Mouse (Mus musculus) left cerebral cortex, postnatal 25 days (tissue): ENCODE data around the gene Pnmal1. TPM values are rescaled to one million over a fixed set of nuclear protein-coding genes. Genes with fewer than 3 reads are reported as not detected.

Source experiments
- DNase-seq, 2 experiments: peaks; one replicate each; pipeline ENCODE4 v3.0.0; 2022; ENCODE audit warnings: low spot score in 2 of 2, mixed read lengths in 1 of 2
- intact Hi-C: fragments of 180-260 bp; cut with DNase I; formaldehyde crosslinking; loops from one replicate; pipeline ENCODE4 v1.15.1; 2025
- total RNA-seq, 2 experiments: library from RNA; stranded (reverse); gene quantifications; 2 replicates each; pipeline ENCODE4 v1.2.3; 2021

Pnmal1 gene
- 100 to 1,000 TPM; 107 to 115 TPM for total RNA-seq

- intact Hi-C loops = loop anchor here (2.0 kb wide), 1 partner anchor 19 kb away; no protein-coding TSS in a partner anchor
Measured at GRCm38 (mm10) chr7:16959539-16960187, at the start of gene Pnmal1. TSS of gene Pnmal1 (plus strand) at chr7:16959679.

GRCm38 (mm10) chr7:16909909-16910308, 49.6 kb upstream of the Pnmal1 start:
- intact Hi-C loops = loop anchor here (5.0 kb wide), 1 partner anchor 38 kb away; no protein-coding TSS in a partner anchor

More at GRCm38 (mm10) chr7:16959539-16960187, at the start of gene Pnmal1:
- DNase-seq = peak; percentile 96 to 98

GRCm38 (mm10) chr7:16911904-16912303, 47.6 kb upstream of the Pnmal1 start:
- intact Hi-C loops = loop anchor here (2.0 to 5.0 kb wide), 2 partner anchors 17 to 40 kb away; no protein-coding TSS in a partner anchor
- no peak for DNase-seq

More at GRCm38 (mm10) chr7:16909909-16910308, 49.6 kb upstream of the Pnmal1 start:
- no peak for DNase-seq

- intact Hi-C loops = loop anchor here (2.0 to 5.0 kb wide), 2 partner anchors 18 to 40 kb away; no protein-coding TSS in a partner anchor
- DNase-seq = no peak
Measured at GRCm38 (mm10) chr7:16912360-16912759, 47.1 kb upstream of the Pnmal1 start.

GRCm38 (mm10) chr7:16913806-16914452, 45.5 kb upstream of the Pnmal1 start:
- peak; percentile 75 to 82 for DNase-seq
- intact Hi-C loops = loop anchor here (2.0 to 5.0 kb wide), 2 partner anchors 19 to 42 kb away; no protein-coding TSS in a partner anchor

GRCm38 (mm10) chr7:16914453-16915343, 44.8 kb upstream of the Pnmal1 start:
- DNase-seq = no peak
- intact Hi-C loops = loop anchor here (5.0 kb wide), 1 partner anchor 42 kb away; no protein-coding TSS in a partner anchor

GRCm38 (mm10) chr7:16915461-16916340, 43.8 kb upstream of the Pnmal1 start:
- DNase-seq = no peak
- intact Hi-C loops = no loop called here

GRCm38 (mm10) chr7:16916342-16917265, 42.9 kb upstream of the Pnmal1 start:
- intact Hi-C loops = no loop called here

GRCm38 (mm10) chr7:16917447-16917846, 42.0 kb upstream of the Pnmal1 start:
- intact Hi-C loops = no loop called here
- DNase-seq = no peak

More at GRCm38 (mm10) chr7:16916342-16917265, 42.9 kb upstream of the Pnmal1 start:
- no peak for DNase-seq

- intact Hi-C loops = no loop called here
- DNase-seq = peak; percentile 70 to 91
Measured at GRCm38 (mm10) chr7:16918014-16918413, 41.5 kb upstream of the Pnmal1 start.

- intact Hi-C loops = loop anchor here (1.0 kb wide), 1 partner anchor 96 kb away; no protein-coding TSS in a partner anchor
- peak in 1 of 2 experiments; percentile 33 for DNase-seq
Measured at GRCm38 (mm10) chr7:16918670-16919069, 40.8 kb upstream of the Pnmal1 start.

- intact Hi-C loops = loop anchor here (1.0 to 10.0 kb wide), 2 partner anchors 97 to 995 kb away; partner anchors contain the start of gene Selenow
- no peak for DNase-seq
Measured at GRCm38 (mm10) chr7:16919395-16920149, 39.9 kb upstream of the Pnmal1 start.

- intact Hi-C loops = loop anchor here (10.0 kb wide), 1 partner anchor 995 kb away; the partner anchor contains the start of gene Selenow
- DNase-seq = peak in 1 of 2 experiments; percentile 36
Measured at GRCm38 (mm10) chr7:16920150-16920579, 39.3 kb upstream of the Pnmal1 start.

GRCm38 (mm10) chr7:16920818-16921791, 38.4 kb upstream of the Pnmal1 start:
- DNase-seq = peak; percentile 52 to 68
- intact Hi-C loops = loop anchor here (10.0 kb wide), 1 partner anchor 996 kb away; the partner anchor contains the start of gene Selenow

GRCm38 (mm10) chr7:16921881-16922335, 37.6 kb upstream of the Pnmal1 start:
- DNase-seq = no peak
- intact Hi-C loops = loop anchor here (10.0 kb wide), 1 partner anchor 997 kb away; the partner anchor contains the start of gene Selenow
